Mouse (Mus musculus): ENCODE measurements around the gene Hvcn1. TPM values are rescaled to one million over a fixed set of nuclear protein-coding genes. Genes with fewer than 3 reads are reported as not detected.

Gene Hvcn1
- polyA plus RNA-seq, 1 experiment from 2014 or later, result 12.5 TPM

DNA sequence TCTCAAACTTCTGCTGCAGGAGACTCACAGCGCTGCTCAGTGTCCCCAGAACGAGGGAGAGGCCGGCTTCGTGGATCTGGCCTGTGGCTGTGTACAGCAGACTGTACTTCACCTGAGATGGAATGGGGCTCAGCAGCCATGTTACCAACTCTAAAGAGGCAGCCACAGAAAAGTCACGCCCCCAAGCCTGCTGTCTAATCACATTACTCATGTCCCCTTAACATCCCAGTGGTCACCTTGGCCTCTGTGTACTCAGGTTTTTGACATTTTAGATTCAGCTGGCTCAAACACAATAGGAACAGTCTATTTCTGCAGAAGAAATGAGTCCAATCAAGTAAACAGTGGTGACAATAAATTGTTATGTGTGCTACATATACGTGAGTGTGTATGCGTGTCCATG is 41.3 kb downstream of the Hvcn1 start:
- Histone ChIP-seq H3K4me1 (ENCODE audit: control insufficient read depth, insufficient read depth, low read length) (no peaks in the 10 kb centered on the region), H3K27ac (ENCODE audit: low read depth, low read length) (no peak overlapping the region), H3K9me3 (ENCODE audit: control insufficient read depth, low read length) (no peaks in the 10 kb centered on the region), H3K36me3 (ENCODE audit: control insufficient read depth, insufficient read depth, low read length) (peaks cover 6% of the 10 kb centered on the region), H3K9ac (ENCODE audit: low read length) (no peak overlapping the region), H3K4me3 (ENCODE audit: low read depth, low read length) (no peak overlapping the region), H3K4me2 (no peak overlapping the region), H3K27me3 (ENCODE audit: control insufficient read depth, insufficient read depth, low read length) (no peaks in the 10 kb centered on the region)
- ATAC-seq (ENCODE audit: low FRiP score) (no peak), DNase-seq (ENCODE audit: low spot score, missing footprints) (no peak)
- 92% methylated on average over 7 of the region's 7 CpGs for WGBS

DNA sequence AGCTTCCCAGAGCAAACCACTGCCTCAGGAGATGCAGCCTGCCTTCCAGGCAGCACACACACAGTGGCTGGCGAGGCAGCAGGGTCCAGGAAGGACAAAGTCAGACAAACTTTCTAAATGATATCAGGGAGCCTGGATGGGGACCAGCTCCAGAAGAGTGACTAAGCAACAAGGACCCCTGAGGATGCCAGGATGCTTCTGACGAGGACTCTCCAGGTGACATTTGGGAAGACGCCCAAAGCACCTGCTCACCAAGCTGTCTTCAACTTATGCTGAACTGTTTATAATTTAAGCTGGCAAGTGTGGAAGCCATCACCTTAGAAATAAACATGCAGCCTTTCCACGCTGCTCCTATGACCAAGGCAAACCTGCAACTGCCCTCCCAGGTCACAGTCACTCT is 42.7 kb downstream of the Hvcn1 start:
- 90% methylated on average over 4 of the region's 4 CpGs for WGBS
- Histone ChIP-seq H3K36me3 (ENCODE audit: control insufficient read depth, insufficient read depth, low read length) (peaks cover 14% of the 10 kb centered on the region), H3K27ac (ENCODE audit: low read depth, low read length) (no peak overlapping the region), H3K4me3 (ENCODE audit: low read depth, low read length) (no peak overlapping the region), H3K4me2 (no peak overlapping the region), H3K4me1 (ENCODE audit: control insufficient read depth, insufficient read depth, low read length) (no peaks in the 10 kb centered on the region), H3K9me3 (ENCODE audit: control insufficient read depth, low read length) (no peaks in the 10 kb centered on the region), H3K27me3 (ENCODE audit: control insufficient read depth, insufficient read depth, low read length) (no peaks in the 10 kb centered on the region), H3K9ac (ENCODE audit: low read length) (no peak overlapping the region)
- DNase-seq (ENCODE audit: low spot score, missing footprints) (no peak), ATAC-seq (ENCODE audit: low FRiP score) (no peak)

DNA sequence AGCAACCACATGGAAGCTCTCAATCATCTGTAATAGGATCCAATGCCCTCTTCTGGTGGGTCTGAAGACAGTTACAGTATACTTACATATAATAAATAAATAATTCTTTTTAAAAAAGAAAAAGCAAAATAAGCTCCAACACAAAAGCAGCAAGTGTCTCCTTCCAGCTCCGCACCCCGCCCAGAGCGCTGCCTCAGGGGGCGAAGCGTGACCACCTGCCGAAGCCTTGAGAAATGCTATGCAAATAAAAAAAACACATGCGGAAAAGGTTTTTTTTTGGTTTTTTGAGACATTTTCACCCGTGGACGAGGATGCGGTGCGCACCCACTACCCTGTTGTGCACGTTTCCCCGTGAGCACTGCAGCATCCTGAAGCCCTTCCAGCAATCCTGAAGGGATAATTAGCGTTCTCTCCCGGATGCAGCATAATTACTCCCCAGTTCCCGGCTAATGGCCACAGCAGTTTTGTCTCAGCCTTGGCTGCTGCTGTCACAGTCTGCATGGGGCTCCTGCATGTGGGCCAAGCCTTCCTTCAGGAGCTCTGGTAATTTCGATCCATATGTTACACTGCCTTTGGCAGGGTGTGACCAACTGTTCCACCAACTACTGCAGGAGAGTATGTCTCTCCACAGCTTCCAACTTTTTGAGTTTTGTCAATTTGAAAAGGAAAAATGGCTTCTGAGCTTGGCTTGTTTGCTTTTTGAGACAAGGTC is 45.4 kb downstream of the Hvcn1 start:
- Histone ChIP-seq H3K36me3 (ENCODE audit: control insufficient read depth, insufficient read depth, low read length) (peaks cover 22% of the 10 kb centered on the region), H3K9ac (ENCODE audit: low read length) (no peak overlapping the region), H3K4me2 (no peak overlapping the region), H3K27me3 (ENCODE audit: control insufficient read depth, insufficient read depth, low read length) (no peaks in the 10 kb centered on the region), H3K27ac (ENCODE audit: low read depth, low read length) (no peak overlapping the region), H3K9me3 (ENCODE audit: control insufficient read depth, low read length) (no peaks in the 10 kb centered on the region), H3K4me1 (ENCODE audit: control insufficient read depth, insufficient read depth, low read length) (no peaks in the 10 kb centered on the region), H3K4me3 (ENCODE audit: low read depth, low read length) (no peak overlapping the region)
- ATAC-seq (ENCODE audit: low FRiP score) (no peak), DNase-seq (ENCODE audit: low spot score, missing footprints) (peak; percentile 81)
- WGBS, result 94% methylated on average over 17 of the region's 17 CpGs

DNA sequence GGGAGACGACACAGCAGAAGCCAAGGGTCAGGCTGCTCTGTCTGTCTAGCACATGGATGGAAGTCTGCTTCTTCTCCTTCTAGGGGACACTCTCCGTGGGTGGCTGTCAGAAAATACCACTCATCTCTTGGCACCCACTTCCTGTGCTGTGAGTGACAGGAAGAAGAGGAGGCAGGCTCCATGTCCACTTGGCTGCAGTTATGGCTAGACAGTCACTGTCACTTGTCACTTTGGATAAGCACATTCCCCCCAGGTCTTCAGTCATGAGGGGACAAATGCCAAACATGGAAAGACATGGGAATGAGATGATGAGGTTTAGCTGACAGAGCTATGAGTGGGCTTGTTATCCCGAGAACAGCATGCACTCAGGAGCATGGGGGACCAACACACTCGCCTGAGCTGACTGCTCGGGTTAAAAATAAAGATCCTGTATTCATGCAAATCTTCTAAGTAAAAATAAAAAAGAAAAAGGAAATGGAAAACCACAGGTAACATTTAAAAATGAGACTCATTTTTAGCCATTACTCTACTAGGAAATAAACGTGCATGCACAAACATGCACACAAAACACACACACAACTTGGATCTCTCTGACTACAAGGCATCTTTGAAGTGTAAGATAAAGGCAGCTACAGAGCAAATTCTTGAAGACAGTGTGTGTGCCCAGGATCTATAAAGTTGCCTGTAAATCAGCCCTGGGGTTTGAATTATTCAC is 51.6 kb downstream of the Hvcn1 start:
- 90% methylated on average over 6 of the region's 6 CpGs for WGBS
- no peak for DNase-seq (ENCODE audit: low spot score, missing footprints)
- H3K36me3 ChIP-seq (ENCODE audit: control insufficient read depth, insufficient read depth, low read length), result peaks cover 18% of the 10 kb centered on the region

DNA sequence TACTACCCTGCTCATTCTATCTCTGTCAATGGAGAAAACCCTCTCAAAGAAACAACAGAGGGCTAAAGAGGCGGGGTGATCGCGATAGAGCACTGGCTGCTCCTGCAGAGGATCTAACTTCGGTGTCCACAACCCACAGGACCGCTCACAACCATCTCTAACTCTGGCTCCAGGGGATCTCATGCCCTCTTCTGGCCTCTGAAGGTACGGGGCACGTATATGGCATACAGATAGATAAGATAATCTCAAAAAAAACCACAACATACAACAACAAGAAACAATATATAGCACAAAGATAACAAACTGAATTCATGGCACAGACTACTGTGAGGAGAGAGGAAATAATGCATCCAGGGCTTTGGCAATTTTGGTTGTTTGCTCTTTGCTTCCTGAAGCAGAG is 55.5 kb downstream of the Hvcn1 start:
- H3K9ac ChIP-seq (ENCODE audit: low read length), result no peak overlapping the region
- H3K27ac ChIP-seq (ENCODE audit: low read depth, low read length), result no peak overlapping the region
- H3K4me3 ChIP-seq (ENCODE audit: low read depth, low read length), result no peak overlapping the region
- ATAC-seq (ENCODE audit: low FRiP score) (no peak), DNase-seq (ENCODE audit: low spot score, missing footprints) (no peak)
- peaks cover 3% of the 10 kb centered on the region for H3K36me3 ChIP-seq (ENCODE audit: control insufficient read depth, insufficient read depth, low read length)
- H3K9me3 ChIP-seq (ENCODE audit: control insufficient read depth, low read length), result no peaks in the 10 kb centered on the region
- no peak overlapping the region for H3K4me2 ChIP-seq
- H3K4me1 ChIP-seq (ENCODE audit: control insufficient read depth, insufficient read depth, low read length), result peaks cover 7% of the 10 kb centered on the region
- H3K27me3 ChIP-seq (ENCODE audit: control insufficient read depth, insufficient read depth, low read length), result no peaks in the 10 kb centered on the region
- 49% methylated on average over 7 of the region's 7 CpGs for WGBS

More for the DNA sequence above, 51.6 kb downstream of the Hvcn1 start:
- ATAC-seq (ENCODE audit: low FRiP score), result no peak
- H3K9me3 ChIP-seq (ENCODE audit: control insufficient read depth, low read length), result no peaks in the 10 kb centered on the region
- H3K4me3 ChIP-seq (ENCODE audit: low read depth, low read length), result no peak overlapping the region
- H3K9ac ChIP-seq (ENCODE audit: low read length), result no peak overlapping the region
- peaks cover 2% of the 10 kb centered on the region for H3K4me1 ChIP-seq (ENCODE audit: control insufficient read depth, insufficient read depth, low read length)
- no peaks in the 10 kb centered on the region for H3K27me3 ChIP-seq (ENCODE audit: control insufficient read depth, insufficient read depth, low read length)
- H3K27ac ChIP-seq (ENCODE audit: low read depth, low read length), result no peak overlapping the region
- no peak overlapping the region for H3K4me2 ChIP-seq

DNA sequence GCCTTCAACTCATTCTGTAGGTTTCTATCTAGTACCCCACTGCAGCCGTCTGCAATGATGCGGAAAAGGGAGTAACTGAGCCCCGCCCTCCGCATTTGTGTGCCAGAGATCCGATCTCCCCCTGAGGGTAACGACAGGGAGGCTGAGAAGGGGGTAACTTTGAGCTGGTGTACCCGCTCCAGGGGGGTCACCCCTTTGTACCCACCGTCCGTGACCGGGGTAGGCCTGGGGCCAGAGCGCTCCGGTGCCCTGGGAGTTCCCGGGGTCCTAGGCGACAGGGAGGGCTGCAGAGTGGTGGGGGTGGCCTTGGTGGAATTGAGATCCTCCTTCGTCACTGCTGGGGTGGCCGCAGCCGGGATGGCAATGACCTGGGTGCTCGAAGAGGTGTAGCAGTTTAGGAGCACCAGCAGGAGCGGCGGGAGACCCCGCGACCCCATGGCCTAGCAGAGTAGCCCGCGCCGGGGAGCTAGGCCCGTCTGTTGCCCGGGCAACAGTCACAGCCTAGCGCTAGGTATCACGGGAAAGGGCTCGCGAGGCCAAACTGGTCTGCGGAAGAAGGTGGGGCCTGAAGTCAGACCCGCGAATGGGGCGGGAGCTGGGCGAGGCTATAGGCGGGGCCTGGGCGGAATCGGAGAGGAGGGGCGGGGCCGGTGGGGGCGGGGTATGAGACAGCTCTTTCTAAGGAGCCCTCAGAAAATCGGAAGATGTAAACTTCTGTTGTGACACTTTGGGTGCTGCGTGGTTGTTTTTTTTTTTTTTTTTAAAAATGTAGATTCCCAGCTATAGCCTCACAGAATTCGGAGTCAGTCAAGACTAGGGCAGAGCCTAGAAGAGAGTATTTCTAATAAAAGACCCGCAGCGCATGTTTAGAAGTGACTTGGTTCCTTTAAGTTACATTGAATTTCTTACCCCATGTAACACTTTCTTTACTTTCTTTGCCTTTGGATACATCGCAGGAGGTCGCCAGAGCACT is 57.6 kb downstream of the Hvcn1 start, which contains the start of gene Tctn1:
Gene Tctn1, minus strand, starts transcription at position 528 of the 973 bp plus-strand sequence.
- 2% methylated on average over 48 of the region's 49 CpGs for WGBS
- Histone ChIP-seq H3K4me2 (peak within 1 kb of the TSS; percentile 85), H3K4me1 (ENCODE audit: control insufficient read depth, insufficient read depth, low read length) (peaks cover 7% of the 10 kb centered on the region), H3K4me3 (ENCODE audit: low read depth, low read length) (peak within 1 kb of the TSS; percentile 78), H3K27ac (ENCODE audit: low read depth, low read length) (peak within 1 kb of the TSS; percentile 22), H3K9me3 (ENCODE audit: control insufficient read depth, low read length) (no peaks in the 10 kb centered on the region), H3K27me3 (ENCODE audit: control insufficient read depth, insufficient read depth, low read length) (no peaks in the 10 kb centered on the region), H3K9ac (ENCODE audit: low read length) (peak within 1 kb of the TSS; percentile 88), H3K36me3 (ENCODE audit: control insufficient read depth, insufficient read depth, low read length) (no peaks in the 10 kb centered on the region)
- ATAC-seq (ENCODE audit: low FRiP score), result peak; percentile 98
- peak; percentile 99 for DNase-seq (ENCODE audit: low spot score, missing footprints)

DNA sequence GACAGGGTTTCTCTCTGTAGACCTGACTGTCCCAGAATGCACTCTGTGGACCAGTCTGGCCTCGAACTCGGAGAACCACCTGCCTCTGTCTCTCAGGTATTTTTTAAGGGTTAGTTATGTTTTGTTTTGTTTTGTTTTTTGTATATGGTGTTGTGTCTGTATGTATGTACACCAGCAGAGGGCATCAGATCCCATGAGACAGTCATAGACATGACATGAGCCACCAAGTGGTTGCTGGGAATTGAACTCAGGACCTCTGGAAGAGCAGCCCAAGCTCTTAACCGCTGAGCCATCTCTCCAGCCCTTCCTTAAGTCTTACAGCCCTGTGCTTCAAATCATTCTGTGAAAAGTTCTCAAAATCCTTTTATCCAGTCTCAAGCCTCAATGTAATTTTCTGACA is 58.6 kb downstream of the Hvcn1 start:
- WGBS, result 72% methylated on average over 3 of the region's 3 CpGs

DNA sequence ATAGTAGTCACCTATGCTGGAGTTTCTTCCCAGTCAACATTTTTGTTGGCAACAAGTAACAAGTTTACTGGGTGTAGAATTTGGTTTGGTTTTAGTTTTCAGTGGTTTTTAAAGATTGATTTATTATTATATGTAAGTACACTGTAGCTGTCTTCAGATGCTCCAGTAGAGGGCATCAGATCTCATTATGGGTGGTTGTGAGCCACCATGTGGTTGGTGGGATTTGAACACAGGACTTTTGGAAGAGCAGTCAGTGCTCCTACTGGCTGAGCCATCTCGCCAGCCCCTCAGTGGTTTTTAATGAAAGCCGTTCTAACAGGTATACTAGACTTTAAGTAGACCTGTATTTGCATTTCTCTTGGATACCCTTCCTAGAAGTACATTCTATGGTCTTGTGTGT is 59.3 kb downstream of the Hvcn1 start:
- no peaks in the 10 kb centered on the region for H3K9me3 ChIP-seq (ENCODE audit: control insufficient read depth, low read length)
- ATAC-seq (ENCODE audit: low FRiP score) (no peak), DNase-seq (ENCODE audit: low spot score, missing footprints) (no peak)
- no peaks in the 10 kb centered on the region for H3K36me3 ChIP-seq (ENCODE audit: control insufficient read depth, insufficient read depth, low read length)
- WGBS, result 87% methylated on average over 2 of the region's 2 CpGs
- peaks cover 7% of the 10 kb centered on the region for H3K4me1 ChIP-seq (ENCODE audit: control insufficient read depth, insufficient read depth, low read length)
- H3K4me3 ChIP-seq (ENCODE audit: low read depth, low read length), result no peak overlapping the region
- H3K27me3 ChIP-seq (ENCODE audit: control insufficient read depth, insufficient read depth, low read length), result no peaks in the 10 kb centered on the region
- H3K4me2 ChIP-seq, result no peak overlapping the region
- H3K9ac ChIP-seq (ENCODE audit: low read length), result no peak overlapping the region
- no peak overlapping the region for H3K27ac ChIP-seq (ENCODE audit: low read depth, low read length)

More for the DNA sequence above, 58.6 kb downstream of the Hvcn1 start:
- H3K4me1 ChIP-seq (ENCODE audit: control insufficient read depth, insufficient read depth, low read length), result peaks cover 7% of the 10 kb centered on the region
- no peaks in the 10 kb centered on the region for H3K9me3 ChIP-seq (ENCODE audit: control insufficient read depth, low read length)
- no peak for ATAC-seq (ENCODE audit: low FRiP score)
- no peak overlapping the region for H3K9ac ChIP-seq (ENCODE audit: low read length)
- DNase-seq (ENCODE audit: low spot score, missing footprints), result no peak
- H3K27me3 ChIP-seq (ENCODE audit: control insufficient read depth, insufficient read depth, low read length), result no peaks in the 10 kb centered on the region
- H3K27ac ChIP-seq (ENCODE audit: low read depth, low read length), result no peak overlapping the region
- H3K4me2 ChIP-seq, result no peak overlapping the region
- no peak overlapping the region for H3K4me3 ChIP-seq (ENCODE audit: low read depth, low read length)
- no peaks in the 10 kb centered on the region for H3K36me3 ChIP-seq (ENCODE audit: control insufficient read depth, insufficient read depth, low read length)

All from midbrain, embryonic 11.5 days (tissue).